Mouse (Mus musculus) urinary bladder, postnatal 4 days (tissue): ENCODE results near the gene Nxf1.
A peak's percentile ranks its signal among the peaks of the same experiment; 100 is the strongest.
"Not testable (repeated sequence)": the region's sequence is repeated elsewhere in the genome, so short reads cannot be mapped to it uniquely, and the experiment has no call there.

Experiments used
- DNase-seq, 2 experiments: peaks; one replicate each; pipeline ENCODE4 v3.0.0; 2021 to 2022; ENCODE audit warnings: low spot score in 2 of 2

Nxf1 gene

GRCm38 (mm10) chr19:8724392-8724791, 32.5 kb upstream of the Nxf1 start:
- no peak for DNase-seq

DNA sequence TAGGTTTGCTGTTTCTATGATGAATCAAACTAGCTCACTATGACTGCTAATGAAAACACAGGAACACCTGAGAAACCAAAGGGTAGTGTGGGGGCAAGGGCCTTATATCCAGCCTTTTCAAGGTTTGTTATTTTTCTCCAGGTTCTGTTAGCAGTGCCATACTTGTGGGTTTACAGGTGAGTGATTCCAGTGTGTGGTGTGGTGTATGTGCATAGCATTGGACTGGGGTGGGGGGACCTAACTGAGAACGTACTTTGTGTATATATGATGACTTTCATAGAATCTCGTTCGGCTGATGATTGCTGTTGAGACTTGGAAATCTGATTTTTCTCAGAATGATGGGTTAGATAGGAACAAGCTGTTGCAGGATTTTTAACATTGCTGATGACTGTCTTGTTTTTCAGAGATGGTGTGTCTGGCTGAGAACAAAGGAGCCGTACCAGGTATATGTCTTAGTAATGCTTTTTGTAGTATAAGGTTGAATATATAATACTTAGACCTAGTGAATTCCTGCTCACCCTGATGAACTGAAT, 31.7 kb upstream of the Nxf1 start:
- DNase-seq = no peak

- DNase-seq = no peak
These were observed 30.1 kb upstream of the Nxf1 start for GRCm38 (mm10) chr19:8726609-8727390.

- no peak for DNase-seq
These were observed 29.3 kb upstream of the Nxf1 start for GRCm38 (mm10) chr19:8727495-8728114.

GRCm38 (mm10) chr19:8728335-8729099, 28.4 kb upstream of the Nxf1 start:
- DNase-seq = not testable (repeated sequence)

DNA sequence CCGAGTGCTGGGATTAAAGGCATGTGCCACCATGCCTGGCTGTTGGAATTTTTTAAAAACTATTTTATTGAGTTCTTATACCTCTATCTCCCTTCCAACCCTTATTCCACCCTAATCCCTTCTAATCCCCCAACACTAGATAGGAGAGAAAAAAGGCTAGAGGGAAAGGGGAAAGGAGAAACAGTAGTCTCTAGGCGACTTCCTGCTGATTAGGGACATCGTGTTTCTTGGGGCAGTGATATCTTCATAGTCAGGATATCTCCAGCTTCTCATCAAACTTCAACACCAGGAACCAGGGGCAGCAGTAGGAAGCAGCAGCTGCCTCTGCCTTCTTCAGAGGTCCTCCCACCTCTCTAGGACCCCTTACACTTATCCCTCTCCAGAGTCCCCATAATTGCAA, 22.5 kb upstream of the Nxf1 start:
- DNase-seq = no peak

- peak; percentile 87 to 92 for DNase-seq
These were observed 21.3 kb upstream of the Nxf1 start, which contains the start of gene Wdr74 for GRCm38 (mm10) chr19:8735389-8736159. Wdr74 (plus strand) TSS chr19:8735827.

- DNase-seq = no peak
These were observed 20.8 kb upstream of the Nxf1 start for GRCm38 (mm10) chr19:8736160-8736467.

DNA sequence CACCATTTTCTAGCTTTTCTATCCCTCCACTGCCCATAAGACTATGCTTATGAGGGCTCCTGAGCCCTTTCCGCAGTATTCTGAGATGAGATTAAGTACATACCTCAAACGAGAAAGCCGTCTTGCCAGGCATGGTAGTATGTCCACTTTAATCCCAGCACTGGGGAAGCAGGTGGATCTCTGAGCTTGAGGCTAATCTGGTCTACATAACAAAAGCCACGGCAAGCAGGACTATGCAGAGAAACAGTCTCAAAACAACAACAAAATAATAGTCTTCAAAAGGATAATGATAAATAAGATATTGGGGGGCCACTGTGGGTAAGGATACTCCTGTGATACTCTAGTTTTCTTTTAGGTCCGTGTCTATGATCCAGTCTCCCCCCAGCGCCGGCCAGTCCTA, 18.0 kb upstream of the Nxf1 start:
- DNase-seq = no peak

GRCm38 (mm10) chr19:8739646-8740045, 17.2 kb upstream of the Nxf1 start:
- no peak for DNase-seq

GRCm38 (mm10) chr19:8740603-8741002, 16.3 kb upstream of the Nxf1 start, which contains the start of gene 1700092M07Rik:
1700092M07Rik (plus strand) TSS chr19:8740718.
- DNase-seq = no peak

DNA sequence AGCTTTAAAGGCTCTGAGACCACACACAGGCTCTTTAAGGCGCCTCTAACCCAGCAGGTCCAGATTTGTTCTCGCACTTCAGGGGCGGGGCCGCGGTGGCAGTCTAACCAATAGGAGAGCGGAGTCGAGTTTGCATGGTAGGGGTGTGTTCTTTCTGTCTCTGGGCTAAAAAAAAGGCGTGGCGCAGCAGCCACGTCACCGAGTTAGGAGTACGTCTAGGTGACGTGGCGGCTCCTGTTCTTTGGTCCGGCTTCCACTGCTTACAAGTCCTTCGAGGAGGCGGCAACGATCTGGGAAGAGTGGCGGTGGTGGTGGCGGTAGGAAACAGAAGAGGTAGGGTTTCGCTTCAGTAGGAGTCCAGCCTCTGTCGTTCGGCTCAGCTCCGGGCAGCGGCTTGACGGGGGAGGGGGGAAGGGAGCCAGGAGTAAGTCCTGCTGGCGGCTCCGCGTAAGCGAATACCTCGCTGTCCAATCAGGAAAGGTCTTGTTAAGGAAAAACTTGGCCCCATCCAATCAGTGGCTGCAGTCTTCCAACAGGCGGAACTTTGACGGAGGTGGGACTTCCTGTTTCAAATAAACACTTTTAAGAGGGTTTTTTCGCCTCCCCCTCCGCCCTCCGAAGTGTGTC, 15.5 kb upstream of the Nxf1 start, which contains the start of gene Stx5a:
Gene Stx5a, plus strand, starts transcription at position 171 of the 627 bp plus-strand sequence.
- DNase-seq = peak; percentile 93 to 94

GRCm38 (mm10) chr19:8742176-8742575, 14.7 kb upstream of the Nxf1 start:
- no peak for DNase-seq

- no peak for DNase-seq
These were observed 11.5 kb upstream of the Nxf1 start for GRCm38 (mm10) chr19:8745382-8745781.

- no peak for DNase-seq
These were observed 9.5 kb upstream of the Nxf1 start for GRCm38 (mm10) chr19:8747368-8747767.

DNA sequence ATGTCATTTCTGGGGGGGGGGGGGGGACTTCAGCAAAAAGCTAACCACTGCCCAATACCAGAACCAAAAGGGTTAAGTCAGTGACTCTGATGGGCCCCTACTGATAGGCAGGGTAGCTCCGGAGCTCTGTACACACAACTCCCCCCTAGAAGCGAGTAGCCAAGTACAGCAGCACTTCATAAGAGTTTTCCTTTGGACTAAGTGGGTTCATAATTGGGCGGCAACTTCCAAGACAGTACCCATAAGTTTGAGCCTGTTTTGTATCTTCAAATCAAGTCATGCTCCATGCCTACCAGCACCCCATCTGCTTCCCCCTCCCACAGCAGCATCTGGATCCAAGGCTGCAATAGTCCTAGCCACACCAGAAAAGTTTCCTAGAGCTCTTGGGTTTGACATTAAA, 1.2 kb upstream of the Nxf1 start:
- DNase-seq = no peak

DNA sequence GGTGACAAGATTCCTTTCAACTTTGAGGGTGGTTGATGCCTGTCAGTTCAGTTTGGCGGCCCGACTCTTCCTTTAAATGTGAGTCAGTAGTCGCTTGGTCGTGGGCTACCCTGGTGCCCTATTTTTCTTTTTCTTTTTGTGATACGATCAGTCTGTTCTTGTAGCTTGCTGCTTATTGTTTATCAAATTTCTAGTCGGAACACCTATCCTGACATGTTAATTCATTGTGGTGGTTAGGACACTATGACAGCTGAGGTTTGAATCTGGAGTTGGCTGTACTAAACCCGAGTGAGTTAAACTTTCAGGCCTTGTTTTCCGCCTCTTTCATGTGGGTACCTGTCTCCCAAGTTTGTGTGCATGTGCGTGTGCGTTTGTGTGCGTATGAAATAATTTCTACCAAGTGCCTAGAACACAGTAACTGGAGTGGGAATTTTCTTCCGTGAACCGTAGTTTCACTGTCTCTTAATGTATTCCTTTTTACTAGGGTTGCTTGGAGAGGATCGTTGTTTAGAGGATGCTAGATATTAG, 662 bp downstream of the Nxf1 start:
- no peak for DNase-seq

DNA sequence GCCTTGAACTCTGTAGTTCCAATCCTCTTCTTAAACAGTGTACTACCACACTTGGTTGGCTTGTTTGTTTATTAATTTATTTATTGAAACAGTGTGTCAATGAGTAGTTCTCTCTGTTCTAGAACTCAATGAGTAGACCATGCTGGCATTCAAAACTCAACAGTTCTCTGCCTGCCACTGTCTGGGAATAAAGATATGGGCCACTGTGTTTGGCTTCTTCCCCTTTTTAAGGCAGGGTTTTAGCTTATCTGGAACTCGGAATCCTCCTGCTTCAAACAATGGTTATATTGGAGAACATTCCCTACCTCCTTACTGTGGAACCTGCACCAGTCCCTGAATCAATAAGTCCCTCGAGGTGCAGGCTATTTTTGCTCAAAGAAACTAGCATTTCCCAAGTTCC, 2.0 kb downstream of the Nxf1 start:
- no peak for DNase-seq

DNA sequence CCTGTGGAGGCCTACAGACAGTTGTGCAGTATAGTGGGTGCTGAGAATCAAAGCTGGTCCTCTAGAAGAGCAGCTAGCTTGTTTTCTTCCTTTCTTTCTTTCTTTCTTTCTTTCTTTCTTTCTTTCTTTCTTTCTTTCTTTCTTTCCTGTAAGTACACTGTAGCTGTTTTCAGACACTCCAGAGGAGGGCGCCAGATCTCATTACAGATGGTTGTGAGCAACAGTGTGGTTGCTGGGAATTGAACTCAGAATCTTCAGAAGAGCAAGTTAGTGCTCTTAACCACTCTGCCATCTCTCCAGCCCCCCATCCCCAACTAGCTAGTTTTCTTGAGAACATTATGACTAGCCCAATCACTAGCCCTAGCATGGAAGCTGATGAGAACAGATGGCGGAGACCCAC, 3.9 kb downstream of the Nxf1 start:
- no peak for DNase-seq

DNA sequence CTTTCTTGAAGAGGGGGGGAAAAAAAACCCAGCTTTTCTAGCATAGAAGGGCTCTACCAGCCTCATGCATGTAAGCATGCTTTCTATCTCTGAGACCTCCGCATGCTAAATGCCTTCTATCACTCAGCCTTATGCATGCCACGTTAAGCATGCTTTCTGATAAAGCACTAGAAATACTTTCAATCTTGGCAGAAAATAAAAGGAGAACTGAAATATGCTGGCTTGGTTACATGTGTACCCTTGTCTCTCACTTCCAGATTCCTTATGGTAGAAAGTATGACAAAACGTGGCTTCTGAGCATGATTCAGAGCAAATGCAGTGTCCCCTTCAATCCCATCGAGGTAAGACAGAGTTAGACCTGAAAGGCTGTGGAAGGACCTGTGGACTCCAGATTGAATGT, 6.4 kb downstream of the Nxf1 start:
- DNase-seq = no peak

DNA sequence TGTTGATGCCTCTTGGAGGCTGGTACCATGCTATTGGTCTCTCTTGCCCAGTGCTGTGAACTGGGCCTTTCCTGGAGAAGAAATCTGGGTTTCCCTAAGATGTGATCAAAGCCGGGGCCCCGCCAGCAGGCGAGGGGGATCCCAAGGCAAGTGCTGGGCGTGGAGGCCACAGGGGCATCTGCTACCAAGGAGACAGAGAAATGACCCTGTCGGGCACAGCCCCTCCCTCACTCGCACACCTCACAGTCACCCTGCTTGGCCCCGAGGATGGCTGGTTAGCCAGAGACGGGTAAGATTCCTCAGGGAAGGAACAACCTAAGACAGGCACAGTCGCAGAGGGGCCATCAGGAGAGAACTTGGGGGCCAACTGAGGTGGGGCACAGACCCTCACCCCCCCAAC, 8.7 kb downstream of the Nxf1 start:
- no peak for DNase-seq
